ENCODE assay signal across 28 mouse cellular contexts in genomic region chr14:119452797-119453196, GRCm38 (mm10).
"Had no signal": no experiment of that assay in that cellular context is flagged by ENCODE, and none has a peak within 500 bp of the region (broad histone marks: within the 10 kb centered on the region; RNA-seq: fewer than 3 reads in every experiment).

No protein-coding gene starts in this region.

- ATAC-seq: hindbrain, embryonic 16.5 days; inflammation-experienced regulatory T-cells, adult 6 months; intestine, embryonic 15.5 days; intestine, postnatal 0 days; liver, embryonic 12.5 days had no signal

- DNase-seq: gastrocnemius, adult 2 months; gastrocnemius, postnatal 10 days; gastrocnemius, postnatal 25 days; heart, adult 18-20 months; heart, postnatal 10 days; heart, postnatal 4 days; kidney, adult 2 months; kidney, adult 9 months; kidney, postnatal 14 days; kidney, postnatal 36 days; layer of hippocampus, adult 9-11 months; layer of hippocampus, postnatal 36 days; left cerebral cortex, postnatal 4 days had no signal

- H3K4me2 ChIP-seq: heart, embryonic 12.5 days; hindbrain, embryonic 12.5 days; hindbrain, embryonic 14.5 days; intestine, embryonic 15.5 days; kidney, embryonic 15.5 days; limb, embryonic 13.5 days; limb, embryonic 15.5 days; liver, embryonic 12.5 days had no signal

- H3K4me1 ChIP-seq: heart, embryonic 12.5 days; hindbrain, embryonic 12.5 days; intestine, embryonic 15.5 days; kidney, embryonic 15.5 days; limb, embryonic 13.5 days; limb, embryonic 15.5 days; liver, embryonic 12.5 days had no signal

- H3K9ac ChIP-seq: heart, embryonic 12.5 days; hindbrain, embryonic 12.5 days; hindbrain, embryonic 14.5 days; intestine, embryonic 15.5 days; kidney, embryonic 15.5 days; limb, embryonic 13.5 days; limb, embryonic 15.5 days; liver, embryonic 12.5 days; liver, embryonic 14.5 days had no signal

- H3K27ac ChIP-seq: gastrocnemius, adult 2 months; heart, embryonic 10.5 days; hindbrain, embryonic 10.5 days; hindbrain, embryonic 12.5 days; hindbrain, embryonic 14.5 days; intestine, embryonic 15.5 days; kidney, embryonic 15.5 days; kidney, postnatal 0 days; limb, embryonic 13.5 days; limb, embryonic 15.5 days; liver, embryonic 12.5 days; liver, embryonic 14.5 days had no signal

- H3K4me3 ChIP-seq: gastrocnemius, adult 2 months; heart, embryonic 10.5 days; heart, embryonic 12.5 days; hindbrain, embryonic 10.5 days; hindbrain, embryonic 12.5 days; intestine, embryonic 15.5 days; kidney, embryonic 15.5 days; limb, embryonic 13.5 days; limb, embryonic 15.5 days; liver, embryonic 12.5 days had no signal

- H3K27me3 ChIP-seq: heart, embryonic 12.5 days; hindbrain, embryonic 12.5 days; intestine, embryonic 15.5 days; kidney, embryonic 15.5 days; limb, embryonic 13.5 days; limb, embryonic 15.5 days; liver, embryonic 12.5 days had no signal

- H3K9me3 ChIP-seq: heart, embryonic 10.5 days; heart, embryonic 12.5 days; hindbrain, embryonic 10.5 days; hindbrain, embryonic 12.5 days; intestine, embryonic 15.5 days; kidney, embryonic 15.5 days; limb, embryonic 13.5 days; limb, embryonic 15.5 days; liver, embryonic 12.5 days had no signal

- H3K36me3 ChIP-seq: heart, embryonic 10.5 days; heart, embryonic 12.5 days; hindbrain, embryonic 10.5 days; hindbrain, embryonic 12.5 days; intestine, embryonic 15.5 days; kidney, embryonic 15.5 days; limb, embryonic 13.5 days; limb, embryonic 15.5 days; liver, embryonic 12.5 days had no signal
